ENCODE assay signal across 14 mouse cellular contexts in genomic region chr3:54420983-54421382, GRCm38 (mm10).
DNase-seq lines count a peak whose midpoint lies in the region; ATAC-seq and TF ChIP-seq lines count a peak whose summit lies in the region.
"Had no signal": no experiment of that assay in that cellular context is flagged by ENCODE, and none has a peak within 500 bp of the region (broad histone marks: within the 10 kb centered on the region; RNA-seq: fewer than 3 reads in every experiment).

No protein-coding gene starts in this region.

- no peaks in the 10 kb centered on the region for H3K36me3 ChIP-seq in liver, adult 2 months (ENCODE audit: control insufficient read depth, insufficient read depth, low read length)
- no peaks in the 10 kb centered on the region for H3K36me3 ChIP-seq in liver, embryonic 12.5 days
- H3K36me3 ChIP-seq in kidney, postnatal 0 days (ENCODE audit: insufficient read depth, low read length): no peaks in the 10 kb centered on the region
- H3K36me3 ChIP-seq in forebrain, embryonic 14.5 days (ENCODE audit: control insufficient read depth, insufficient read depth, low read length): no peaks in the 10 kb centered on the region
- H3K36me3 ChIP-seq: heart, embryonic 10.5 days; hindbrain, embryonic 13.5 days; liver, embryonic 13.5 days had no signal

- H3K4me2 ChIP-seq in liver, embryonic 12.5 days: no peak overlapping the region
- H3K4me2 ChIP-seq in kidney, postnatal 0 days (ENCODE audit: low read length): no peak overlapping the region
- H3K4me2 ChIP-seq in forebrain, embryonic 14.5 days (ENCODE audit: low read length): no peak overlapping the region
- H3K4me2 ChIP-seq: hindbrain, embryonic 13.5 days; liver, embryonic 13.5 days had no signal

- peaks cover 2% of the 10 kb centered on the region; the same call in 1 of the 2 replicates for H3K4me1 ChIP-seq in liver, adult 2 months (ENCODE audit: control insufficient read depth, insufficient read depth, low read length)
- H3K4me1 ChIP-seq in liver, embryonic 12.5 days: no peaks in the 10 kb centered on the region
- H3K4me1 ChIP-seq in kidney, postnatal 0 days (replicated peaks; ENCODE audit: insufficient read depth, low read length): no peaks in the 10 kb centered on the region
- H3K4me1 ChIP-seq in forebrain, embryonic 14.5 days (ENCODE audit: control insufficient read depth, insufficient read depth, low read length): no peaks in the 10 kb centered on the region
- H3K4me1 ChIP-seq: heart, embryonic 10.5 days; hindbrain, embryonic 13.5 days; liver, embryonic 13.5 days had no signal

- TF ChIP-seq POLR2A in liver, adult 2 months (IDR thresholded peaks at IDR 0.05; ENCODE audit: extremely low read depth, insufficient read depth, low read length): no peak

- no peak for ATAC-seq in liver, embryonic 12.5 days
- ATAC-seq in kidney, postnatal 0 days (replicated peaks; ENCODE audit: low FRiP score, low read depth): peak; percentile 49; the same call in 1 of the 2 replicates
- no peak for ATAC-seq in forebrain, embryonic 14.5 days

- no peak overlapping the region for H3K4me3 ChIP-seq in liver, adult 2 months (ENCODE audit: insufficient read depth, low read depth, low read length)
- no peak overlapping the region for H3K4me3 ChIP-seq in liver, embryonic 12.5 days
- H3K4me3 ChIP-seq in kidney, postnatal 0 days (replicated peaks; ENCODE audit: low read depth, low read length): no peak overlapping the region
- H3K4me3 ChIP-seq in forebrain, embryonic 14.5 days (ENCODE audit: low read depth, low read length): no peak overlapping the region
- H3K4me3 ChIP-seq: heart, embryonic 10.5 days; hindbrain, embryonic 13.5 days; liver, embryonic 13.5 days had no signal

- no peaks in the 10 kb centered on the region for H3K79me2 ChIP-seq in liver, adult 2 months (ENCODE audit: control insufficient read depth, insufficient read depth, low read length)

- H3K27ac ChIP-seq in liver, adult 2 months (replicated peaks; ENCODE audit: insufficient read depth, low read depth, low read length): no peak overlapping the region
- H3K27ac ChIP-seq in liver, embryonic 12.5 days: no peak overlapping the region
- H3K27ac ChIP-seq in kidney, postnatal 0 days: no peak overlapping the region
- no peak overlapping the region for H3K27ac ChIP-seq in forebrain, embryonic 14.5 days (ENCODE audit: low read depth, low read length)
- H3K27ac ChIP-seq: heart, embryonic 10.5 days; hindbrain, embryonic 13.5 days; liver, embryonic 13.5 days; macrophage had no signal

- peak; percentile 55 for DNase-seq in liver, adult 2 months (ENCODE audit: extremely low read depth, low read depth, low spot score)
- peak; percentile 40 for DNase-seq in gonadal fat pad, adult 2 months (ENCODE audit: low read depth)
- DNase-seq in kidney, postnatal 0 days (ENCODE audit: low spot score): no peak
- DNase-seq in yolk sac, embryonic 10.5 days (ENCODE audit: low spot score): peak; percentile 70
- DNase-seq in gastrocnemius, adult 8-10 months (ENCODE audit: low spot score in 2 of 2): no peak
- DNase-seq in left cerebral cortex, adult 8-10 months (ENCODE audit: low spot score in 2 of 2): no peak
- DNase-seq in forebrain, embryonic 14.5 days (ENCODE audit: low spot score): no peak
- DNase-seq: liver, embryonic 13.5 days; right cerebral cortex, postnatal 25 days; thymus, postnatal 36 days had no signal

- H3K9me3 ChIP-seq in liver, embryonic 12.5 days (replicated peaks): no peaks in the 10 kb centered on the region
- H3K9me3 ChIP-seq in kidney, postnatal 0 days (replicated peaks; ENCODE audit: low read length): no peaks in the 10 kb centered on the region
- H3K9me3 ChIP-seq in forebrain, embryonic 14.5 days (replicated peaks; ENCODE audit: control insufficient read depth, low read length): no peaks in the 10 kb centered on the region
- H3K9me3 ChIP-seq: heart, embryonic 10.5 days; hindbrain, embryonic 13.5 days; liver, embryonic 13.5 days had no signal

- no peak overlapping the region for H3K9ac ChIP-seq in liver, adult 2 months (ENCODE audit: low read depth, low read length)
- no peak overlapping the region for H3K9ac ChIP-seq in liver, embryonic 12.5 days
- H3K9ac ChIP-seq in kidney, postnatal 0 days (ENCODE audit: low read depth, low read length): no peak overlapping the region
- H3K9ac ChIP-seq in forebrain, embryonic 14.5 days (ENCODE audit: low read length): no peak overlapping the region
- H3K9ac ChIP-seq: hindbrain, embryonic 13.5 days; liver, embryonic 13.5 days had no signal

- TF ChIP-seq CTCF in liver, adult 2 months (IDR thresholded peaks at IDR 0.05; ENCODE audit: low read depth, low read length): no peak
- no peak for TF ChIP-seq CTCF in kidney, postnatal 0 days (IDR thresholded peaks at IDR 0.05; ENCODE audit: low read depth)

- 42% methylated on average over 6 of the region's 6 CpGs for WGBS in liver, adult 2 months
- WGBS in liver, embryonic 12.5 days (ENCODE audit: insufficient replicate concordance): 59% methylated on average over 6 of the region's 6 CpGs
- WGBS in kidney, postnatal 0 days: 62% methylated on average over 6 of the region's 6 CpGs
- WGBS in forebrain, embryonic 14.5 days: 90% methylated on average over 6 of the region's 6 CpGs

- H3K27me3 ChIP-seq in liver, adult 2 months (ENCODE audit: control insufficient read depth, insufficient read depth, low read length): no peaks in the 10 kb centered on the region
- no peaks in the 10 kb centered on the region for H3K27me3 ChIP-seq in liver, embryonic 12.5 days (replicated peaks)
- H3K27me3 ChIP-seq in kidney, postnatal 0 days (ENCODE audit: insufficient read depth, low read length): no peaks in the 10 kb centered on the region
- H3K27me3 ChIP-seq in forebrain, embryonic 14.5 days (replicated peaks; ENCODE audit: control insufficient read depth, insufficient read depth, low read length): no peaks in the 10 kb centered on the region
- H3K27me3 ChIP-seq: hindbrain, embryonic 13.5 days; liver, embryonic 13.5 days had no signal

Comparison
In these comparisons a context has a peak if more than half of its experiments do, and no peak if none do; other contexts are left out.
1. DNase-seq: peak in liver, adult 2 months (single experiment), gonadal fat pad, adult 2 months (single experiment) and yolk sac, embryonic 10.5 days (single experiment); none in kidney, postnatal 0 days (single experiment), gastrocnemius, adult 8-10 months (0 of 2), left cerebral cortex, adult 8-10 months (0 of 2) and forebrain, embryonic 14.5 days (single experiment).